Mouse (Mus musculus): Measurements from ENCODE around the gene Prok2. TPM values are rescaled to one million over a fixed set of nuclear protein-coding genes. Genes with fewer than 3 reads are reported as not detected.

Gene Prok2
- polyA plus RNA-seq, 1 experiment: not detected

GRCm38 (mm10) chr6:99700484-99700883, 25.7 kb downstream of the Prok2 start:
- 39% methylated on average over 3 of the region's 3 CpGs for WGBS
- no peak for DNase-seq (ENCODE audit: low read depth, low spot score)

- 4% methylated on average over 94 of the region's 110 CpGs for WGBS
- DNase-seq (ENCODE audit: low read depth, low spot score): no peak
These were observed 33.0 kb downstream of the Prok2 start for GRCm38 (mm10) chr6:99692916-99693841.

GRCm38 (mm10) chr6:99692206-99692915, 33.8 kb downstream of the Prok2 start, which contains the start of gene Gpr27:
Gpr27 (plus strand) TSS chr6:99692679.
- DNase-seq (ENCODE audit: low read depth, low spot score): no peak
- WGBS: 1% methylated on average over 107 of the region's 112 CpGs

GRCm38 (mm10) chr6:99691666-99692205, 34.5 kb downstream of the Prok2 start:
- DNase-seq (ENCODE audit: low read depth, low spot score): no peak

DNA sequence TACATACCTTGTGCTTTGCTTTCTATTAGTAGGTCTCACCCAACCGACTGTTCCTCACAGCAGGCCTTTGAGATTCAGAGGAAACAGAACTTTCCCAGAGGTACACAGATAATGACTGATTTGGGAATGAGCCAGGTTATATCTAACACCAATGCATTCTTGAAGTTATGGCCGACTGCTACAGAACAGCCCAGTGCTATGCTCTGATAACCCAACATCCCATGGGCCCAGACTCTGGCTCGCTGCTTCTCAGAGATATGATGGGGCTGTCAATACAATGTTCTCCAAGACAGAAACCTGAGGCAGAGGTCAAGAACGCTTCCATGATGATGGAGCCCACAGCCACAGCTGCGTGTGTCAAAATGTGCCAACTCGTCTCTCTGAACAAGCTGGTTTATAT, 37.7 kb downstream of the Prok2 start:
- 75% methylated on average over 6 of the region's 6 CpGs for WGBS
- no peak for DNase-seq (ENCODE audit: low read depth, low spot score)

More at GRCm38 (mm10) chr6:99691666-99692205, 34.5 kb downstream of the Prok2 start:
- WGBS: 14% methylated on average over 25 of the region's 25 CpGs

DNA sequence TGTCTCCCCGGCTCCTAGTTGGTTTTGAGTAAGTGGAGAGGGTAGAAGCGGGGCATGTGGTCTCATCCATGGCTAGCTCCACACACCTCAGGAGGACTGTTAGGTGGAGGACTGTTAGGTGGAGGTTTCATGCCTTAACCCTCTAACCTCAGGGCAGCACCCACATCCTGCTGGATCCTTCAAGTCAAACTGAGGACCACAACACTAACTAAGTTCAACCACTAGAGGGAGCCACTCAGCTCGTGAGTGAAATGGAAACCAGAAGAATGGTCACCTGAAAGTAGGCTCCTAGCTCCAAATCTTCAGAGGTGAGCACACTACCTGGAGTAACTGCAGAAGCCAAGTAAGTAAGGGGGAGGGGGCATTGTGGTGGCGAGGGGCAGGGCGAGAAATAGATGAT, 41.3 kb downstream of the Prok2 start:
- WGBS: 65% methylated on average over 5 of the region's 5 CpGs

GRCm38 (mm10) chr6:99683974-99684373, 42.2 kb downstream of the Prok2 start:
- 97% methylated on average over 5 of the region's 5 CpGs for WGBS
- DNase-seq (ENCODE audit: low read depth, low spot score): no peak

More for the DNA sequence above, 41.3 kb downstream of the Prok2 start:
- DNase-seq (ENCODE audit: low read depth, low spot score): no peak

DNA sequence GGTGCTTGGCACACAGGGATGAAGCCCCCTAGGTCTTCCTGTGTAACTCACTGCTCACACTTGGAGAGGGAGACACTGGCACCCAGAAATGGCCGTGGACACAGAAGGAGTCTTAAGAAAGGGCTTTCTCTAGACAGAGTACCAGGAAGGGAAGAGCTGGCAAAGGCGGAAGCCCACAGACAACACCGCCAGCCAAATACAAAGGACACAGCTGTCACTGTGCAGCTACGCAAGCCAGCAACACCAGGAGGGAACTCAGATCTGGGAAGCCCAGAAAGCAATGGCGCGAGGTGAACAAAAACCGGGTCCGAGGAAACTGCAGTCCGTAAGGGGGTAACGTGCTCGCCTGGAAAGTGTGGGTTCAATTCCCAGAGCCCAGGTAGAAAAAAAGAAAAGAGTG, 48.1 kb downstream of the Prok2 start:
- 54% methylated on average over 11 of the region's 11 CpGs for WGBS

DNA sequence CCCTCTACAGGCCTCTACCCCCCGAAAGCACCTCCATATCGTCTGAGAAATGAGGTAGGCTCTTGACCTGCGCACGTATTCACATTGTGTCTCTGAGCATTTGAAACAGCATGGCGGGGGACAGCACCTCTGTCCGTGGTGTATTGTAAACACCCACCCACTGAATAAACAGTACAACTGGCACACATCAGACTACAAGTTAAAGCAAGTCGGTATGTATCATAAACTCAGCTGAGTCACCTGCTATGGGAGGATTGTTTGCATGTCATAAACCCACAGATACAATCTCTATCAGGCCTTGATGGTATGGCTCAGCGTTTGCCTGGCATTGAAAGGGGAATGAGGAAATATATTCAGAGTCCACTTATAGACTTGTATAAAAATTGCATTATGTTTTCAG, 48.9 kb downstream of the Prok2 start:
- WGBS: 28% methylated on average over 8 of the region's 8 CpGs
- peak; percentile 83 for DNase-seq (ENCODE audit: low read depth, low spot score)

More for the DNA sequence above, 48.1 kb downstream of the Prok2 start:
- DNase-seq (ENCODE audit: low read depth, low spot score): no peak

DNA sequence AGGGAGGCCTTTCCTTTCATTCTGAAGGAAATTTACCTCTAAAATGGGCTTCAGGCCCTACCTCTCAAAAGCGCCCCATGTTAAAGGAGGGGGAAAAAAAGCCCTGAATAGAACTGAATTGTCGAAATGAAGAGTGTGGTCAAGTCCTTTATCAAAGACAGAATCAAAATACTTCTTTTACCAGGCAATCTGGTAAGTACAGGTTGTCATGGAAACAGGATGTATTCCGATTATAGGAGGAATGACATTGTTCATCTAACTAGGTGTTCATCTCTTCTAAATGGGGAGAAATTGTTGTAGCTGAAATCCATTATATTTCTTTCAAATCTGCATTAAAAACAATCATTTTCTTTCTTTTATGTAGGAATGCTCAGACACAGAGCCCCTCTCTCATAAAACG, 51.7 kb downstream of the Prok2 start:
- no peak for DNase-seq (ENCODE audit: low read depth, low spot score)
- WGBS: 91% methylated on average over 4 of the region's 4 CpGs

GRCm38 (mm10) chr6:99671768-99672167, 54.4 kb downstream of the Prok2 start:
- no peak for DNase-seq (ENCODE audit: low read depth, low spot score)
- WGBS: 66% methylated on average over 3 of the region's 3 CpGs

GRCm38 (mm10) chr6:99670481-99671119, 55.6 kb downstream of the Prok2 start:
- 79% methylated on average over 7 of the region's 7 CpGs for WGBS
- DNase-seq (ENCODE audit: low read depth, low spot score): no peak

DNA sequence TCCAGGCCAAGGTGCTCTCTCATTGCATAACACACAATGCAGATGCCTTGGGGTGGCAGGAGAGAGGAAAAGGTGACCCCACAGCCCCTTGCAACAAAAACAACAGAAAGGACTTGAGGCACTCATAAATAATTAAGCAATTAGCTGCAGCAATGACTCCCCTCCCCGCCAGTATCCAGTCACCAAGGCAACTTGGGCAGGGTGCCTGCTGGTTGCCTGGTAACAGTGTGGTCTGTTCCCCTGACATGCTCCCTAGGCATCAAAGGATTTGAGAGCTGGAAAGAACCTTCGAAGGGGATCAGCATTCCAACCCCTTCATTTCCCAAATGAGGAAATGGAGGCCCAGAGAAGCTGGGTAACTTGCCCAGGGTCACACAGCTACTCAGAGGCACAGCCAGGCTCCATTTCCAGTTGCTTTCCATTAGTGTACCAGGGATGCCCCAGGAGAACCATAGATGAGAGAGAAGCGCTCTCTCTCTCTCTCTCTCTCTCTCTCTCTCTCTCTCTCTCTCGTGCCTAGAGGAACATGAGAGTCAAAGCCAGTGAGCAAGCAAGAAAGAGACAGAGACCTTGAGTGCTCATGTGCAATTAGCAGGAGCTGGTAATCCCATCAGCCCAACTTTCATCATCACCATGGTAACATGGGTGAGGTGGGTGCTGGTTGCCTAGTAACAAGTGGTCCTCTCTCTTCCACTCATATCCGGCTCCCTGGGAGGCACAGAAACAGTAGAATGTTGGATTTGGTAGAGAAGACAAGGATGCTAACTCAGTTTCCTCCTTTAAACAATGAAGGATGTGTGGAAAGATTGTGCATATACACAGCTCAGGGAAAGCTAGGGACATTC, 56.5 kb downstream of the Prok2 start:
- 65% methylated on average over 5 of the region's 5 CpGs for WGBS

GRCm38 (mm10) chr6:99667290-99667689, 58.9 kb downstream of the Prok2 start:
- no peak for DNase-seq (ENCODE audit: low read depth, low spot score)
- WGBS: 58% methylated on average over 8 of the region's 8 CpGs

More for the DNA sequence above, 56.5 kb downstream of the Prok2 start:
- no peak for DNase-seq (ENCODE audit: low read depth, low spot score)

GRCm38 (mm10) chr6:99666318-99667171, 59.6 kb downstream of the Prok2 start, which contains the start of the genes Eif4e3 and Gm20696:
Eif4e3 (minus strand) TSS chr6:99666771.
Gm20696 (minus strand) TSS chr6:99666797.
- under 1% methylated on average over 65 of the region's 75 CpGs for WGBS
- DNase-seq (ENCODE audit: low read depth, low spot score): no peak

DNA sequence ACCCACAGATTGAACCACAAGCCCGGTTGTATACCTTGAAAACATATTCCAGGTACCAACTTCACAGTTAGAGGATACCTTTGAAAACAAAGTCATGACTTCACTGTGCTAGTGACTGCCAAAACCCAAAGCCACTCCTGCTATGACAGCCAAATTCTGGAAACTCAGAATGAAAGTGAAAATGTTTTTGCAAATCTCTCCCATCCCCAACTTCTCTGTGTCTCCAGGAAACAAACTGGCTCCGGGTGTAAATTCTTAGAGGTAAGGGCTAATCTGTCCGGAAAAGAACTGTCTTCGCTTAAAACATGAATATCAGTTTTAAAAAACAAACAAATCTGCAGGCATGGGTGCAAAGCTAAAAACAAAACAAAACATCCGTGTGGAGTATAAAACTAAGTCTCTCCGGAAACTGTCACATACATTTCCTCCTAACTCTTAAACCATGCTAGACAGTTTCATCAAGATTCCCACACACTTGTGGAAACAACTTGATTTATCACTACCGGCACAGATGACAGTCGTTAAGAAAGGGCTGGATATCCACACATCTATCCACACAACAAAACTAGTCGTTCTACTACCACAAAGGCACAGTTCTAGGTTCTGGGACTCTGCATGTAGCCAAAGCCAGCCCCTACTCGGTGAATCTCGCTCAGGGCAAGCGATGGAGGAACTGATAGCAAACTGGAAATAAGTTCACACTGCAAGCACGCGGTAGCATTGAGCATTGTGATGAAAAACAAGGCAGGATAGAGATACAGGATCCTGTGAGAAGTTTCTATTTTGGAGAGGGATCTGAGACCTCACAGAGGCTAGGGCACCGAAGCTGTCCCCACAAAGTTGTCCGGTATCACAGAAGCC, 60.5 kb downstream of the Prok2 start:
- DNase-seq (ENCODE audit: low read depth, low spot score): no peak
- WGBS: 20% methylated on average over 16 of the region's 16 CpGs

DNA sequence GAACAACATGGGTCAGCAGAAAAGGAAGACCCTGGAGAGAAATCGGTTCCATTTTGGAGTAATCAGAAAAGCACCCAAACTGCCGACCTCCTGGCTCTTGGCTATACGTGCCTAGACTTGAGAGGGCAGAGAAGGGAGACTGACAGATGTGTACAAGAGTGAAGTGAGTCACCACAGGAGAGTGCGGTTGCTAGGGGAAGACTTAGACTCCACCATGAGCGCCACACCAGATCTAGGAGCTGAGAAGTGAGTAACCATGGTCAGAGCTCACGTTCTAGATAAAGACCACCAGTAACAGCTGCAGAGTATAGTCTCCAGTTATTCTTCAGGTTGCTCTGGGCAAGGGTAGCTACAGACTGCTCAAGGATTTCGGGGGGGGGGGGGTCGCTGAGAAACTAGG, 63.0 kb downstream of the Prok2 start:
- 78% methylated on average over 8 of the region's 8 CpGs for WGBS
- DNase-seq (ENCODE audit: low read depth, low spot score): no peak

Data from large intestine, adult 2 months (tissue).